Mouse (Mus musculus) gastrocnemius, postnatal 10 days (tissue): ENCODE measurements at regions not wholly inside any gene's neighbourhood (a gene's known extent, or its start where the extent isn't known, plus 50 kb on each side); places are given as distances from the start of the nearest gene placed in this dataset.

Source experiments
- DNase-seq: peaks from one replicate; pipeline ENCODE4 v3.0.0; 2021; ENCODE audit warnings: mixed read lengths

- no peak for DNase-seq
These were observed 52.5 kb upstream of the Magi1 start for GRCm38 (mm10) chr6:94336168-94336567.
